Mouse (Mus musculus): Measurements from ENCODE around the gene Kctd17. TPM values are rescaled to one million over a fixed set of nuclear protein-coding genes. Genes with fewer than 3 reads are reported as not detected.

Kctd17 gene
- polyA plus RNA-seq, 1 experiment from 2014 or later = 4.7 TPM

DNA sequence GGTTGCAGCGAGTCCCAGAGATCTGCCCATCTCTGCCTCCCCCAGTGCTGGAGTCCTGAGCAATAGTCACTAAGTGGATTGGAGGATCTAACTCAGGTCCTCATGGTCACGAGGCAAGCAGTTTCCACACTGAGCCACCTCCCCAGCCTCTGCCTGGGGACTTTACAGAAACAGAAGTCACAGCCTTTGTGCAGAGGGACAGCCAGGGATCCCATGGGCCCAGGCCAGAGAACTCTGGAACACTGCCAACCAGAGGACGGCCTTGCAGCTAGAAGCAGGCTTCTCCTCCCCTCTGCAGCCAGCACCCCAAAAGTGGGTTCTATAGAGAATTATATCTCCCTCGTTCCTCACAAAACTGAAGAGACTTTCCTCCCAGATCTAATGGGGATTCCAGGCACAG is 26.4 kb upstream of the Kctd17 start:
- Histone ChIP-seq H3K9ac (peak overlapping the region; percentile 95), H3K27ac (peak overlapping the region; percentile 100), H3K36me3 (peaks cover 6% of the 10 kb centered on the region), H3K4me3 (replicated peaks) (no peak overlapping the region), H3K4me1 (replicated peaks) (peaks cover 58% of the 10 kb centered on the region), H3K27me3 (no peaks in the 10 kb centered on the region), H3K9me3 (replicated peaks) (no peaks in the 10 kb centered on the region), H3K4me2 (peak overlapping the region; percentile 94)
- 63% methylated on average over 4 of the region's 4 CpGs for WGBS (ENCODE audit: insufficient replicate concordance)
- DNase-seq = no peak
- ATAC-seq (ENCODE audit: low read depth) = no peak

DNA sequence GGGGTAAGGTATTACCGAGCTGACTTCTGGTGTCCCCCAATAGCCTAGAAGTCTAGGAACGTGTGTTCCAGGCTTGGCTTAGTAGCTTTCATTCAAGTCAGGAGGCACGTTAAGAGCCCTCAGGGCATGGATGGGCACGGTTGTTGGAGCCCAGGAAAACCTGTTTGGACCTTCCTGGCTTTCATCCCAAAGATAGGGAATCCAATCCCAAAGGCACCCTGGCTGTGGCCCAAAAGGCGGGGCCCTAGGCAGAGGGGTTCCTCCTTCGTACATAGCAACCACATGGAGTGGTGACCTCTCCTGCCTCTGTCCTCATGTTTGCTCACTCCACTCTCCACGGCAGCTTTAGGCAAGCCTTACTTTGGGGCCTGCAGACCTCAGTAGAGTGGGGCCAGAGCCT is 25.9 kb upstream of the Kctd17 start:
- 70% methylated on average over 7 of the region's 7 CpGs for WGBS (ENCODE audit: insufficient replicate concordance)
- no peaks in the 10 kb centered on the region for H3K27me3 ChIP-seq
- peaks cover 59% of the 10 kb centered on the region for H3K4me1 ChIP-seq (replicated peaks)
- H3K4me2 ChIP-seq = peak overlapping the region; percentile 94
- H3K4me3 ChIP-seq (replicated peaks) = no peak overlapping the region
- ATAC-seq (ENCODE audit: low read depth) (no peak), DNase-seq (no peak)
- H3K27ac ChIP-seq = peak overlapping the region; percentile 100
- H3K9me3 ChIP-seq (replicated peaks) = no peaks in the 10 kb centered on the region
- peak overlapping the region; percentile 95 for H3K9ac ChIP-seq
- H3K36me3 ChIP-seq = peaks cover 6% of the 10 kb centered on the region

DNA sequence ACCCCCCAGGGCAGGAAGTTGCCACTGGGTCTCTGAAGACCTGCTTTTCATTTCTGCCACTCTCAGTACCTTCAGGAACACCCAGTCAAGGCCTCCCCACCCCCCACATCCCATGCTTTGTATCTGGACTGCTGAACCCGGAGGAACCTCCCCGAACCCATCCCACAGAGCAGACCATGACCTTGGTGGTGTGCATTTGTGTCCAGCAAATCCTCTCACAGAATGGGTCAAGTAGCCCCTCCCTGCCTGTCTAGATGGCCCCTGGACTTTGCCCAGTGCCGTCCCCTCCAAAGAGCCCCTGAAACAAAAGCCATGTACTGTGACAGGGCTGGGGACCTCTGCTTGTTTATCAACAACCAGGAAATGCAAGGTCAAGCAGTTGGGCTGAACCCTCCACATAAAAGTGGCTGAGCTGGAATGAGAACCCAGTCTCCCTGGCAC is 25.0 kb upstream of the Kctd17 start:
- no peak for DNase-seq
- 64% methylated on average over 3 of the region's 3 CpGs for WGBS (ENCODE audit: insufficient replicate concordance)
- H3K4me3 ChIP-seq (replicated peaks) = peak overlapping the region; percentile 87

DNA sequence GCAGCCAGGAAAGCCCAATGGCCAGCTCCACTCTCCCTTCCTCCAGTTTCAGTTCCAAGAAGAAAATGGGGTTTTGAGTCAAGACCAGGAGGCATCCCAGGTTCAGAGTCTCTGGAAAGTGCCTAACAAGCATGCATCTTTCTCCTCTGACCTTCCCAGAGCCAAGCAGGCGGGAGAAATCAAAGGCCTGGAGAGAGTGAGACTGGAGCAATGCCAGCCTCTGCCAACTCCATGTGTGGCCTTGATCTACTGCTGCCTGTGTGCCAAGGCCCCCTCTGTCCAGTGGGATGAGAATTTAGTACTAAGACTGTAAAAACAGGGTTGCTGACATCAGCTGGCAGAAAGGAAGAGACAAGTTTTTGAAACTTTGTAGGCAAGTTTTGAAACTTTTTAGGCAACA is 24.5 kb upstream of the Kctd17 start:
- Histone ChIP-seq H3K4me3 (replicated peaks) (peak overlapping the region; percentile 87), H3K4me1 (replicated peaks) (peaks cover 71% of the 10 kb centered on the region), H3K9me3 (replicated peaks) (no peaks in the 10 kb centered on the region), H3K4me2 (peak overlapping the region; percentile 94), H3K36me3 (peaks cover 6% of the 10 kb centered on the region), H3K27ac (peak overlapping the region; percentile 100), H3K27me3 (peaks cover 4% of the 10 kb centered on the region), H3K9ac (peak overlapping the region; percentile 95)
- DNase-seq = no peak
- no peak for ATAC-seq (ENCODE audit: low read depth)
- WGBS (ENCODE audit: insufficient replicate concordance) = 62% methylated on average over 1 of the region's 1 CpGs

More for the DNA sequence above, 25.0 kb upstream of the Kctd17 start:
- Histone ChIP-seq H3K27me3 (no peaks in the 10 kb centered on the region), H3K27ac (peak overlapping the region; percentile 100), H3K4me1 (replicated peaks) (peaks cover 65% of the 10 kb centered on the region), H3K4me2 (peak overlapping the region; percentile 94), H3K36me3 (peaks cover 6% of the 10 kb centered on the region), H3K9ac (peak overlapping the region; percentile 95), H3K9me3 (replicated peaks) (no peaks in the 10 kb centered on the region)
- ATAC-seq (ENCODE audit: low read depth) = no peak

DNA sequence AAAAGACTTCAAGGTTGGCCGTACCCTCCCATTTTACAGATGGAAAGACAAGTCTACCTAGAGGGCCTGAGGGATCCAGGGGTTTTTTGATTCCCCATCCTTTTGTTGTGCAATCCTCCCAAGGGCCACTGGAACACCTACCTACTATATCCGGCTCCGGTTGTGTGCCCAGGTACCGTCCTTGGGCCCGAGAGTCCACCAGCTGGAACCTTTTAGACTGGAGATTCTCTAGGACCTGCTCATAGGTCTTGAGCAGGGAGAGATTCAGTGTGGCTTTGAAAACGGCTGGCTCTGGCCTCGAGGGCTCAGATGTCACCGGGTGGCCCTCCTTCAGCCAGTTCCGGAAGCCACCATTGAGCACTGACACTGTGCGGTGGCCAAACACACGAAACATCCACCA is 23.3 kb upstream of the Kctd17 start:
- peak overlapping the region; percentile 95 for H3K9ac ChIP-seq
- peak overlapping the region; percentile 100 for H3K27ac ChIP-seq
- peak overlapping the region; percentile 87 for H3K4me3 ChIP-seq (replicated peaks)
- 54% methylated on average over 11 of the region's 11 CpGs for WGBS (ENCODE audit: insufficient replicate concordance)
- peaks cover 83% of the 10 kb centered on the region for H3K4me1 ChIP-seq (replicated peaks)
- H3K4me2 ChIP-seq = peak overlapping the region; percentile 94
- H3K9me3 ChIP-seq (replicated peaks) = no peaks in the 10 kb centered on the region
- peaks cover 16% of the 10 kb centered on the region for H3K27me3 ChIP-seq
- DNase-seq (no peak), ATAC-seq (ENCODE audit: low read depth) (no peak)
- H3K36me3 ChIP-seq = peaks cover 2% of the 10 kb centered on the region

DNA sequence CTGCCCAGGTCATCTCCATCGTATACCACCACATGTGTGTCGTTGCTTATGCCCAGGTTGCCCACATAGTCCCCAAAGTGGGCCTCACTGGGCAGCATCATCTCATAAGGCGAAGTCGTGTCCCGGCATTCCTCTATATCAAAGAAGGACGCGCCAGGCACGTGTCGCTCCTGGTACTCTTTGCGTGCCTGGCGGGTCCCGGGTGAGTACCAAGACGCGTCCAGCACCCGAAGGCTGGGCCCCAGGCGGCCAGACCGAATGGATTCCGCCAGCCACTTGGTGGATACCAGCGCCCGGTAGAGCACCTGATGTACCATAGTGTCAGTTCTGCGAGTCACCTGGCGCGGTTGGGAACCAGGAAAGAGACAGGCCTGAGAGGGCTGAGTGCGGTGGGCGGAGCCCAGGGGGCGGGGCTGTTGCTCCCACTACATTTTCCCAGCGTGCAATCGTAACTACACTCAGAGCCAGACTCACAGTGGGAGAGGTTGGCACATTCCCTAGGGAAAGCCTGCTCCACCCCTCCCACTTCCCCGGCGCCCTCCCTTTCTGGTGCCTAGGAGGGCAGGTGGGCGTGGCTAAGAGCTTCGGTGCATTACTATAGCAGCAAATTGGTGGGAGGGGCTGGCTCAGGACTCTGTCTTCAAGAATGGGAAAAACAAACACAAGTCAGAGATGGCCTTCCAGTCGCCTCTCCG is 22.7 kb upstream of the Kctd17 start, which contains the start of gene Tst:
TSS of gene Tst (minus strand) at position 391 of the 695 bp plus-strand sequence.
- H3K4me2 ChIP-seq = peak within 1 kb of the TSS; percentile 94
- H3K4me1 ChIP-seq (replicated peaks) = peaks cover 89% of the 10 kb centered on the region
- H3K27ac ChIP-seq = peak within 1 kb of the TSS; percentile 100
- peak; percentile 79 for DNase-seq
- H3K36me3 ChIP-seq = peaks cover 7% of the 10 kb centered on the region
- H3K9me3 ChIP-seq (replicated peaks) = no peaks in the 10 kb centered on the region
- 3% methylated on average over 34 of the region's 34 CpGs for WGBS (ENCODE audit: insufficient replicate concordance)
- ATAC-seq (ENCODE audit: low read depth) = peak; percentile 66
- H3K27me3 ChIP-seq = peaks cover 22% of the 10 kb centered on the region
- H3K9ac ChIP-seq = peak within 1 kb of the TSS; percentile 95
- H3K4me3 ChIP-seq (replicated peaks) = peak within 1 kb of the TSS; percentile 87

DNA sequence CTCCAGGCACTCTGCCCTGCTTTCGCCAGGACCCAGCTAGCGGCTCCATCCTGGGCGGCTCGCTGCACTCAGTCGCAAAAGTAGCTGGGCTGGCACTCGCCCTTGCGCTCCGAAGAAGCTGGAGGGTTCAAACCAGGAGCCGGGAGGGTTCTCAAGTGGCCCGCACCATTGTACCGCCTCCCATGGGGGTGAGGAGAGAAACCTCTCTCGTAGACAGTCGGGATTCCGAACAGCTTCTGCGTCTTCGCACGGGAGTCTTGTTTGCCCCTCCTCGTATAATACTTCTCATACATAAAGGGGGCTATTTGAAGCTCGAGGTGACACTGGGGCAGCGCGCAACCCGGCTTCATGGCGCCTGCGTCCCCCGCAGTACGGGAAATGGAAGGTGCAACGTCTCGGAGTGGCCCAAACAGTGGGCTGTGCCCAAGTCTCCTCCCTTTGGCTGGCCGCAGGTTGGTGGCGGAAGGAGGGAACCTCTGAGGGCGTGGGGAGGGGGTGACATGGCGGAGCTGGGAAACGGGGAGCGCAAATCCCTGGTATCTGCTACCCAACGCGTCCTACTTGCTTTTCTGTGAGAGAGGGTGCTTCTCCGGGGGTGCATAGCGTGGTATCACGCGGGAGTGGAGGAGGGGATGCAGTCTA is 21.9 kb upstream of the Kctd17 start, which contains the start of gene Mpst:
TSS of gene Mpst (plus strand) at position 124 of the 642 bp plus-strand sequence.
- under 1% methylated on average over 40 of the region's 40 CpGs for WGBS (ENCODE audit: insufficient replicate concordance)
- peak within 1 kb of the TSS; percentile 94 for H3K4me2 ChIP-seq
- DNase-seq (peak; percentile 89), ATAC-seq (ENCODE audit: low read depth) (peak; percentile 88)
- H3K9me3 ChIP-seq (replicated peaks) = no peaks in the 10 kb centered on the region
- H3K4me1 ChIP-seq (replicated peaks) = peaks cover 91% of the 10 kb centered on the region
- H3K36me3 ChIP-seq = peaks cover 13% of the 10 kb centered on the region
- peak within 1 kb of the TSS; percentile 100 for H3K27ac ChIP-seq
- peak within 1 kb of the TSS; percentile 87 for H3K4me3 ChIP-seq (replicated peaks)
- H3K27me3 ChIP-seq = peaks cover 27% of the 10 kb centered on the region
- peak within 1 kb of the TSS; percentile 95 for H3K9ac ChIP-seq

DNA sequence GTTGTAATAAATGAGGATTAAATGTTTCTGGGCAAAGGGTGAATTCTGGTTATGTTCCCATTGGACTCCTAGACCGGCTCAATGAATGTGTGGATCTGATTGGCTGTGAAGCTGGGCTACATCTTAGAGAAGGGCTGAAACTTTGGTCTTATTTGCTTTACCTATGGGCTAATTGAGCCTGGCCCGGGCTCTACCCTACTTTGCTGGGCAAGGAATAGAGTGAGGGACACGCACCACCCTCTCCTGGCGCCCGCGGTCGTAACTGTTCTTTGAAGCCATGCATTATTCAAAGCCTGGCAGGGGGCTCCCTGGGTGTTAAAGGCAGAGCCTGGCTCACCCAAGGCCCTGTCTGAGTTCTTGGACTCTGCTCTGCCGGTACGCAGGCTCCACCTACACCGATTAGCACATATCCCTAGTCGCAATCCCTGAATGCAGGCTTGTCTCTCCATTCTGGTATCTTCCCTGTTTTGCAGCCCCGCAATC is 18.8 kb upstream of the Kctd17 start:
- no peaks in the 10 kb centered on the region for H3K9me3 ChIP-seq (replicated peaks)
- 33% methylated on average over 12 of the region's 12 CpGs for WGBS (ENCODE audit: insufficient replicate concordance)
- peaks cover 90% of the 10 kb centered on the region for H3K4me1 ChIP-seq (replicated peaks)
- DNase-seq = no peak
- H3K27me3 ChIP-seq = peaks cover 27% of the 10 kb centered on the region
- H3K36me3 ChIP-seq = peaks cover 37% of the 10 kb centered on the region
- peak overlapping the region; percentile 100 for H3K27ac ChIP-seq
- peak overlapping the region; percentile 94 for H3K4me2 ChIP-seq
- ATAC-seq (ENCODE audit: low read depth) = no peak
- H3K9ac ChIP-seq = peak overlapping the region; percentile 76
- peak overlapping the region; percentile 43 for H3K4me3 ChIP-seq (replicated peaks)

DNA sequence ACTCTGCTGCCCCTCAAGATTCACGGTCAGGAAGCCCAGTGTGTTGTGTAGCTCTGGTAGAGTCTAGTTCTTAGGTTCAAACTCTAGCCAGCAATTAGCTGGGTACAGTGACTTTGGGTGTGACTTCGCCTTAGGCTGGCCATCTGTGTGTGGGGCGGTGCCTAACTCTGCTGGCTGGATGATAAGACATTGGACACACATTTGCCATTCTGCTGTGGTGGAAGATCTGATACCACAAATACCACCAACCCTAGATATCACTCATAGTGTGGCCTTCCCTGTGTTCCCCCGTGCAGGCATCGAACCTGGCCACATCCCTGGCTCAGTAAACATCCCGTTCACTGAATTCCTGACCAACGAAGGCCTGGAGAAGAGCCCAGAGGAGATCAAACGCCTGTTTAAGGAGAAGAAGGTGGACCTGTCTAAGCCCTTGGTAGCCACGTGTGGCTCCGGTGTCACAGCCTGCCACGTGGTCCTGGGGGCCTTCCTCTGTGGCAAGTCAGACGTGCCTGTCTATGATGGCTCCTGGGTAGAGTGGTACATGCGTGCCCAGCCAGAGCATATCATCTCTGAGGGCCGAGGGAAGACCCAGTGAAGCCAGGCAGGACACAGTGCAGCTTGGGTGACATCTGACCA is 15.2 kb upstream of the Kctd17 start:
- peaks cover 41% of the 10 kb centered on the region for H3K36me3 ChIP-seq
- H3K4me1 ChIP-seq (replicated peaks) = peaks cover 98% of the 10 kb centered on the region
- ATAC-seq (ENCODE audit: low read depth) (peak; percentile 95), DNase-seq (peak; percentile 84)
- no peaks in the 10 kb centered on the region for H3K9me3 ChIP-seq (replicated peaks)
- H3K27ac ChIP-seq = peak overlapping the region; percentile 99
- H3K4me2 ChIP-seq = peak overlapping the region; percentile 94
- H3K4me3 ChIP-seq (replicated peaks) = peak overlapping the region; percentile 34
- H3K27me3 ChIP-seq = peaks cover 27% of the 10 kb centered on the region
- H3K9ac ChIP-seq = peak overlapping the region; percentile 76
- 24% methylated on average over 14 of the region's 14 CpGs for WGBS (ENCODE audit: insufficient replicate concordance)

DNA sequence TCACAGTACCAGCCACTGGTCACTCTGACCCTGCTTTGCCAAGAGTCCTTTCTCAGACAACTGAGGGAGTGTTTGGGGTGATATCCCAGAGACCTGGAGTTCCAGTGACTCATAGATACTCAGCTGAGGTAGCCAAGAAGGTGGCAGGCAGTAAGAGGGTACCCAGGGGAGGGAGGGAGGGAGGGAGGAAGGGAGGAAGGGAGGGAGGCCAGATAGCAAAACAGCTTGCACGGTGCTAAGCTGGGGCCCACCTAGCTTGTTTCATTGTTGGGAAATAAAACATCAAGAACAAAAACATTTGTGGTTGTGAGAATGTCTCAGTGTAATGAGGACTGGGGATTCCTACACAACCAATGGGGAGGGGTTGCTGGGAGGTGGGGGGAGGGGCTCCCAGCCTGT is 14.6 kb upstream of the Kctd17 start:
- H3K4me3 ChIP-seq (replicated peaks) = peak overlapping the region; percentile 34
- peak overlapping the region; percentile 94 for H3K4me2 ChIP-seq
- no peaks in the 10 kb centered on the region for H3K9me3 ChIP-seq (replicated peaks)
- ATAC-seq (ENCODE audit: low read depth) = peak; percentile 33
- no peak for DNase-seq
- peak overlapping the region; percentile 76 for H3K9ac ChIP-seq
- H3K4me1 ChIP-seq (replicated peaks) = peaks cover 97% of the 10 kb centered on the region
- H3K27me3 ChIP-seq = peaks cover 25% of the 10 kb centered on the region
- H3K27ac ChIP-seq = peak overlapping the region; percentile 99
- peaks cover 41% of the 10 kb centered on the region for H3K36me3 ChIP-seq
- WGBS (ENCODE audit: insufficient replicate concordance) = 24% methylated on average over 1 of the region's 1 CpGs

DNA sequence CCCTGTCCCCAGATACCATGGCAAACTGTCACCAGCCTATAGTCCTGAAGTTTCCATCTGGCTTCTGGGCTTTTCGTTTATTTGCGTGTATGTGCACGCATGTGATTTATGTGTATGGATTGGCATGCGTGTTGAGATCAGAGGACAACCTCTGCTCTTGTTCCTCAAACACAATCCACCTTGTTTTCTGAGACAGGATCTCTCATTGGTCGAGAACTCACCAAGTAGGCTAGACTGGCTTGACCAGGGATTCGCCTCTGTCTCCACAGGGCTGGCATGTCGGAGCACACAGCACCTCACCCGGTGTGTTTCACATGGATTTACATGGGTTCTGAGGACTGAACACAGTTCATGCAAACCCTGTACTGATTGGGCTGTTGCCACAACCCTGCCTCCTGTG is 14.2 kb upstream of the Kctd17 start:
- 87% methylated on average over 8 of the region's 8 CpGs for WGBS (ENCODE audit: insufficient replicate concordance)
- H3K36me3 ChIP-seq = peaks cover 41% of the 10 kb centered on the region
- peaks cover 25% of the 10 kb centered on the region for H3K27me3 ChIP-seq
- peak overlapping the region; percentile 99 for H3K27ac ChIP-seq
- H3K4me1 ChIP-seq (replicated peaks) = peaks cover 96% of the 10 kb centered on the region
- DNase-seq = no peak
- 0 out of 2 replicates have a peak overlapping the region, but pooled peaks have one; percentile 34 for H3K4me3 ChIP-seq (replicated peaks)
- peak overlapping the region; percentile 94 for H3K4me2 ChIP-seq
- H3K9ac ChIP-seq = peak overlapping the region; percentile 76
- ATAC-seq (ENCODE audit: low read depth) = no peak
- H3K9me3 ChIP-seq (replicated peaks) = no peaks in the 10 kb centered on the region
